In the genomic region with DNA sequence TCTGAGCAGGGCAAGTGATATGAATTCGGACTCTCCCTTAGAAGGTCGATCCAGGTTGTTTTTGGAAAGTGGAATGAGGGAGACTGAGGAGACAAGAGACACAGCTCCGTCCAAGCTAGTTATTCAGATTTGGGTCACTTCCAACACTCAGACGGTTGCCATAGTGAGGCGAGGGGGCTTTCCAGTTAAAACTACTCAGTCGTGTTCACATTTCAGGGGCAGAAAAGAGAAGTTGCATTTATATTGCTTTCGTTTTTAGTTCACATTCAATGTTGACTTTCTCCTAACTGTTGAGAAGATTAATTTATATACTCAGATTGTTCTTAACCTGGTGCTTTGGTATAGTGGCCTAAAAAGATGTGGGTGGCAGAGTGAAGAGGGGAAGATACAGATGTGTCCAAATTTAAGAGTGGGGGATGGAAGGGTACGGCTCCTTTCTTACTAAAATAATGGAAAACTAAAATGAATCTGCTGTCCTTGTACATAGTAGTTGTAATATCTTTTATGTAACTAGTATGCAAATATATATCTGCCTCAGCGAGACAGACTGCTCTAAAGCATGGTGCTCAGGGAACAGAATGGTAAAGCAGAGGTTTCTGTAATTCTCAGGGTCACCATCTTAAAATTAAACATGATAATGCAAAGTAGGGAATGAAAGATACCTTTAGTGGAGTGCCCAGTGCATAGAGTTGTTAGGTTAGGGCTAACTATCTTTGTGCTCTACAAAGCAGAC, we compare ENCODE assay signal across 13 mouse cellular contexts. TPM values are rescaled to one million over a fixed set of nuclear protein-coding genes. Genes with fewer than 3 reads are reported as not detected.
DNase-seq lines count a peak whose midpoint lies in the region; ATAC-seq lines count a peak whose summit lies in the region.
"Had no signal": no experiment of that assay in that cellular context is flagged by ENCODE, and none has a peak within 500 bp of the region (broad histone marks: within the 10 kb centered on the region; RNA-seq: fewer than 3 reads in every experiment).

No protein-coding gene starts in this region.

- no peak for ATAC-seq in CD4-positive, CD25-positive, alpha-beta regulatory T cell, adult 4 months
- peak; percentile 68 for ATAC-seq in megakaryocyte progenitor cell, adult 5-6 weeks (replicated peaks; ENCODE audit: poor library complexity)

- intact Hi-C loops in left cerebral cortex, postnatal 25 days (cut with DNase I), result no loop called here

- peak; percentile 11 for DNase-seq in CD4-positive, CD25-positive, alpha-beta regulatory T cell, adult 2 months (ENCODE audit: low read depth, low spot score)
- DNase-seq in left cerebral cortex, postnatal 25 days (ENCODE audit: low spot score in 2 of 2), result peak; percentile 30 to 60
- DNase-seq in left cerebral cortex, adult 18-20 months (ENCODE audit: low spot score in 2 of 2), result no peak
- DNase-seq in NIH3T3 (ENCODE audit: low read depth), result peak; percentile 8
- no peak for DNase-seq in ovary, postnatal 10 days (ENCODE audit: low spot score)
- DNase-seq in urinary bladder, adult 18-20 months (ENCODE audit: low spot score in 2 of 2), result no peak
- DNase-seq: adrenal gland, postnatal 10 days; cerebellum, adult 2 months; kidney, postnatal 14 days; left cerebral cortex, postnatal 4 days had no signal

RNA-seq across cellular contexts. Expression of a gene that starts 49.9 kb away (rescaled TPM):
- not detected for polyA plus RNA-seq in CD4-positive, CD25-positive, alpha-beta regulatory T cell, adult 4 months (2017; shearing (Covaris generic))
- total RNA-seq in left cerebral cortex, postnatal 25 days (2021), result not detected
- total RNA-seq in left cerebral cortex, adult 18-20 months (2021), result not detected
- not detected in 2 replicates for total RNA-seq in megakaryocyte progenitor cell, adult 5-6 weeks (2015)
- not detected in 2 replicates for total RNA-seq in megakaryocyte progenitor cell, adult 5-6 weeks (2017)
- total RNA-seq: left cerebral cortex, postnatal 4 days; monocyte, adult 5-6 weeks had no signal
- polyA plus RNA-seq: cerebellum, adult 2 months had no signal

Comparison
In these comparisons a context has a peak if more than half of its experiments do, and no peak if none do; other contexts are left out.
1. DNase-seq: peak in CD4-positive, CD25-positive, alpha-beta regulatory T cell, adult 2 months (single experiment), left cerebral cortex, postnatal 25 days (2 of 2) and NIH3T3 (single experiment); none in left cerebral cortex, adult 18-20 months (0 of 2), ovary, postnatal 10 days (single experiment) and urinary bladder, adult 18-20 months (0 of 2).